Mouse (Mus musculus) heart, embryonic 14.5 days (tissue): ENCODE results near the gene Fam219a. TPM values are rescaled to one million over a fixed set of nuclear protein-coding genes. Genes with fewer than 3 reads are reported as not detected.

Experiments
- ATAC-seq: fragments of 200-750 bp; cut with Nextera tagmentation; 2 replicates; pipeline ENCODE4 v1.8.0; 2017; ENCODE audit warnings: low read depth, moderate TSS enrichment; ENCODE audit not compliant: insufficient number of reproducible peaks, insufficient read depth, low FRiP score
- H3K27ac ChIP-seq, 2 experiments: fragments of 200-500 bp in 1 of 2; fragments of 300-500 bp in 1 of 2; sonication (generic) in 1 of 2; replicated peaks in 1 of 2; 2 replicates each; pipeline ENCODE4 v1.5.1; 2012 to 2014; ENCODE audit warnings: low read depth in 2 of 2, low read length in 2 of 2, control low read depth in 1 of 2, mild to moderate bottlenecking in 1 of 2, mixed read lengths in 1 of 2; ENCODE audit not compliant: control insufficient read depth in 1 of 2, insufficient read depth in 1 of 2
- H3K27me3 ChIP-seq: fragments of 300-500 bp; sonication (generic); 2 replicates; pipeline ENCODE4 v1.6.1; 2014; ENCODE audit warnings: mild to moderate bottlenecking, low read length, control low read depth; ENCODE audit not compliant: control insufficient read depth, insufficient read depth
- H3K36me3 ChIP-seq: fragments of 300-500 bp; sonication (generic); 2 replicates; pipeline ENCODE4 v1.6.1; 2014; ENCODE audit warnings: mild to moderate bottlenecking, control low read depth, low read length, mixed read lengths; ENCODE audit not compliant: control insufficient read depth, insufficient read depth
- H3K4me1 ChIP-seq, 2 experiments: fragments of 200-500 bp in 1 of 2; fragments of 300-500 bp in 1 of 2; sonication (generic) in 1 of 2; 2 replicates each; pipeline ENCODE4 v1.6.1; 2012 to 2014; ENCODE audit warnings: low read length in 2 of 2, control low read depth in 1 of 2, mixed read lengths in 1 of 2; ENCODE audit not compliant: control insufficient read depth in 2 of 2, insufficient read depth in 2 of 2
- H3K4me2 ChIP-seq: fragments of 300-500 bp; sonication (generic); 2 replicates; pipeline ENCODE4 v1.6.1; 2014; ENCODE audit warnings: mild to moderate bottlenecking, low read length
- H3K4me3 ChIP-seq, 2 experiments: fragments of 200-500 bp in 1 of 2; fragments of 300-500 bp in 1 of 2; sonication (generic) in 1 of 2; 2 replicates each; pipeline ENCODE4 v1.5.1; 2012 to 2014; ENCODE audit warnings: low read length in 2 of 2, mild to moderate bottlenecking in 2 of 2, control low read depth in 1 of 2, low read depth in 1 of 2, moderate library complexity in 1 of 2; ENCODE audit not compliant: control insufficient read depth in 1 of 2, insufficient read depth in 1 of 2
- H3K9ac ChIP-seq: fragments of 300-500 bp; sonication (generic); 2 replicates; pipeline ENCODE4 v1.6.1; 2014; ENCODE audit warnings: mild to moderate bottlenecking, low read length
- H3K9me3 ChIP-seq: fragments of 300-500 bp; sonication (generic); 2 replicates; pipeline ENCODE4 v1.6.1; 2016; ENCODE audit warnings: low read length, control low read depth; ENCODE audit not compliant: control insufficient read depth
- WGBS: fragments of 180-500 bp; shearing (Covaris S2); extraction: QIAGEN DNeasy Blood & Tissue Kit; methylation state at CpG from one replicate; pipeline ENCODE4 v1.1.7; 2014; 5-methylcytosine and 5-hydroxymethylcytosine counted together
- polyA plus RNA-seq: library from polyadenylated mRNA; unstranded; fragments of >200 nt; fragmentation: Nextera tagmentation; extraction: Ambion mirVana; gene quantifications from 2 replicates; pipeline ENCODE4 v1.2.1, GENCODE M21; 2014

The Fam219a gene
- polyA plus RNA-seq, 1 experiment from 2014 or later = 2.9 TPM

DNA sequence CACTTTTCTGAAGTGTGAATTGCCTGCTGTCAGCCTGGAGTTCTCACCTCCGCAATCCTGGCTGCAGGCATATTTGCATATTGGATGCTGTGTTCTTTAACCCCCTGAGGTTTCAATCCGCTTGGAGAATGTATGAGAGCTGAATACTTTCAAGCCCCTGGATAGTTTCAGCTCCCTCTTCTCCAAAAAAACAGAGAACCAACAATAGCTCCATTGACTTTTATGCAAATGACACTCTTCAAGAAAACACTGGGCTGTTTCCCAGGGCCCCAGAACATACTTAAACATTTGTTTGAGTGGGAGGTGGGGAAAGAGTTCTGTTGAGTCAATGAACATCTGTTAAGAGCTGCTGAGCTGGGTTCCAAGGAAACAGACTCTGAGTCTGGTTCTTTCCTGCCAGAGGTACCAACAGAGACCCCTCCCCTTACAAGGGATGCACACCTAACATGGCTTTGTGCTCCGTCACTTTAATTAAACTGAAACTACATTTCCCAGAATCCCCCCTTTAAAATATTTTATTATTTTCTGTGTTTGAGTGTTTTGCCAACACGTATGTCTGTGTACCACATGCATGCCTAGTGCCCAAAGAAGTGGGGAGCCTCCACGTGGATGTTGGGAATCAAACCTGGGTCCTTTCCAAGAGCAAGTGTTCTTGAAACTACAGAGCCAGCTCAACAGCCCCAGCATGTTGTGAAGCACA lies 98.5 kb downstream of the Fam219a start:
- WGBS = 47% methylated on average over 5 of the region's 5 CpGs
- Histone ChIP-seq H3K4me1 (0 out of 4 replicates have a peak, but pooled peaks cover 0 to 3% of the 10 kb centered on the region in 2 experiments), H3K27me3 (no peaks in the 10 kb centered on the region), H3K4me2 (no peak overlapping the region), H3K27ac (0 out of 4 replicates have a peak overlapping the region, but pooled peaks of 1 of the 2 experiments have one; percentile 9), H3K36me3 (no peaks in the 10 kb centered on the region), H3K4me3 (no peak overlapping the region), H3K9me3 (no peaks in the 10 kb centered on the region), H3K9ac (no peak overlapping the region)
- ATAC-seq = no peak

DNA sequence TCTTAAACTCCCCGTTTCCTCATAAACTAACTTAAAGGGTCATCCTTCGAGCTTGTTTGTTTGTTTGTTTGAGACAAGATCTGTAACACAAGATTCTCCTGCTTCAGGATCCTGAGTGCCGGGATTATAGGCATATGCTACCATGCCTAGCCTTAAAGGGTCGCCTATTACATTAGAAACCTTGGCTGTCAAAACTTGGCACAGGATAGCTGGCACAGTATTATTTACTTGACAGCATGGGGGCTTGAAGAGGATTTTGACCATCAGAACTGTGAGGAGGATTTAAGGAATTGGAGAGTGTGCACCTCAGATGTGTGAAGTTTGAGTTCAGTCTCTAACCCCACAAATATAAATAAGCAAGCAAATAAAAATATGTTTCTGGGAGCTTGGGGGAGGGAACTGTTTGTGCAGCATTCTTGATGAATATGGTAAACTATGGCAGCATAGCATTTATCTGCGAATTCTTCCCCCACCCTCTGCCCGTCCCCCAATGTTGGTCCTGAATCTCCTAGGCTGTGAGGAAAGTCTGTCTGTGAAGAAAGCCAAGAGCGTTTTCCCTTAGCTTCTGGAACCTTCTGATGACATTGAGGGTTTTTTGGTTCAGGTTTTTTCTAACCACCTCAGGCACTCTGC lies 99.2 kb downstream of the Fam219a start:
- H3K27me3 ChIP-seq = no peaks in the 10 kb centered on the region
- no peak overlapping the region for H3K4me3 ChIP-seq
- no peak for ATAC-seq
- no peak overlapping the region for H3K27ac ChIP-seq
- H3K9ac ChIP-seq = no peak overlapping the region
- 0 out of 4 replicates have a peak, but pooled peaks cover 0 to 3% of the 10 kb centered on the region in 2 experiments for H3K4me1 ChIP-seq
- no peak overlapping the region for H3K4me2 ChIP-seq
- H3K36me3 ChIP-seq = no peaks in the 10 kb centered on the region
- H3K9me3 ChIP-seq = no peaks in the 10 kb centered on the region
- 56% methylated on average over 7 of the region's 7 CpGs for WGBS

DNA sequence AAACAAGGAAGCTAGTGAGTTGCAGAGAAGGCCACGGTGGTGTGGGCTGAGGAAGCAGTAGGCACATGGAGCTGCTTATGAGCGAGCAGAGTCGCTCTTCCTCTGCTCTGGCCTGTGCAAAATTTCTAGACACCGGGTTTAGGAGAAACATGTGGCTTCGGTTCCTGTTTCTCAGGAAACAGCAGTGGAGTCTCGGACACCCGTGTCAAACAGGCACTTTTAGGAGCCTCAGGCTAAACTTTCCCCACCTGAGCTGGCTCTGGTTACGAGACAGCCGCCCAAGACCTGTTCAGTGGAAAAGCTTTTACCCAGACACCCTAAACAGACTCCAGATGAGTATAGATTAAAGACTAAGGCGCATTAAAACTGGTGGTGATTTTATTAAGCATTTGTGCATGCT lies 100.1 kb downstream of the Fam219a start:
- Histone ChIP-seq H3K36me3 (no peaks in the 10 kb centered on the region), H3K27me3 (no peaks in the 10 kb centered on the region), H3K9me3 (no peaks in the 10 kb centered on the region), H3K4me1 (peaks cover 0 to 3% of the 10 kb centered on the region in 2 experiments; a peak in 1 of 4 replicates), H3K4me3 (no peak overlapping the region), H3K4me2 (no peak overlapping the region), H3K9ac (no peak overlapping the region), H3K27ac (no peak overlapping the region)
- no peak for ATAC-seq
- WGBS = 78% methylated on average over 10 of the region's 10 CpGs

DNA sequence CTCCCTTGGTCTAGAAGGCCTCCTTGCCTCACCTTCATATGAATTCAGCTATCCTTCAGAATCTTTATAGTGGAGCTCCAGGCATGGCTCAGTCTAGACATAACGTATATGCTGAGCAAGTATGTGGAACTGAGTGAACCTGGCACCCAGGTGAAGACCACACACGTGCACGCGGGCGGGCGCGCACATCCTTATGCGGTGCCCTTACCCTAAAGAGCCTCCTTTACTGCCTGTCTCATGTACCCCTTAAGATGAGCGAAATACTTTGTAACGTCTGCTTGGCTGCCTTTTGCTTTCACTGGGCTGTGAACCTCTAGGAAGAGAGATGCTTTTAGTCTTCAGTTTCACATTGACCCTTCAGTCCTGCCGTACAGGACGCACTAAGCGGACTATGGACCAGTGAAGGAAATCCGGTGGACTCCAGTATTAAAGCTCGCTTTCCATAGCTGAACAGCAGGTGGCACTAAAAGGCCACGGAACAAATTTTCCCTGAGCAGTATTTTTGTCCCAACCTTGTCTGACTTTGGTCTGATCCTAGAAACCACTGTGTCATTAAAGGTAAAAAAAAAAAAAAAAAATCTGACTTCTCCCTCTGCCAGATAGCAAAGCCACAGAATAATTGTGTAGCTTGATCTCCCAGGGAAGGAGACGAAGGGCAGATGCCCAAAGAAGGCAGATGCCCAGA lies 100.8 kb downstream of the Fam219a start:
- Histone ChIP-seq H3K9me3 (no peaks in the 10 kb centered on the region), H3K9ac (no peak overlapping the region), H3K4me3 (no peak overlapping the region), H3K27ac (no peak overlapping the region), H3K4me2 (no peak overlapping the region), H3K36me3 (no peaks in the 10 kb centered on the region), H3K4me1 (peaks cover 2 to 9% of the 10 kb centered on the region in 2 experiments; a peak in 3 of 4 replicates), H3K27me3 (no peaks in the 10 kb centered on the region)
- no peak for ATAC-seq
- WGBS = 52% methylated on average over 17 of the region's 17 CpGs

Other genes starting within 250 kb of the Fam219a start
- gene Ubap1, start 220.5 kb downstream of the Fam219a start, polyA plus RNA-seq = 48.5 and 52.9 TPM in 2 replicates
- gene Kif24, start 104.7 kb downstream of the Fam219a start, polyA plus RNA-seq = 2.2 and 4.3 TPM in 2 replicates
- 41.3 and 43.9 TPM in 2 replicates for gene Nudt2, start 104.4 kb downstream of the Fam219a start, polyA plus RNA-seq
- gene AI464131, start 66.5 kb downstream of the Fam219a start, polyA plus RNA-seq = 2.8 TPM in 2 replicates
- 0.30 TPM in 1 of 2 replicates, not detected in the other for gene 1110017D15Rik, start 52.2 kb downstream of the Fam219a start, polyA plus RNA-seq
- 1.6 and 1.8 TPM in 2 replicates for gene Dnaic1, start 237 bp upstream of the Fam219a start, polyA plus RNA-seq
- gene Enho, start 70.8 kb upstream of the Fam219a start, polyA plus RNA-seq = 3.9 and 6.3 TPM in 2 replicates
- gene Cntfr, start 127.6 kb upstream of the Fam219a start, polyA plus RNA-seq = 1.2 and 2.8 TPM in 2 replicates
- 120 and 136 TPM in 2 replicates for gene Il11ra1, start 130.5 kb upstream of the Fam219a start, polyA plus RNA-seq
- 47.1 and 48.6 TPM in 2 replicates for gene Rpp25l, start 144.0 kb upstream of the Fam219a start, polyA plus RNA-seq
- 122 and 134 TPM in 2 replicates for gene Dctn3, start 153.6 kb upstream of the Fam219a start, polyA plus RNA-seq
- not detected in 2 replicates for gene Arid3c, start 161.6 kb upstream of the Fam219a start, polyA plus RNA-seq
- 59.6 and 63.7 TPM in 2 replicates for gene Galt, start 185.7 kb upstream of the Fam219a start, polyA plus RNA-seq
- 56.8 and 57.0 TPM in 2 replicates for gene Sigmar1, start 186.6 kb upstream of the Fam219a start, polyA plus RNA-seq
- gene Ccl27a, start 204.7 kb upstream of the Fam219a start, polyA plus RNA-seq = 49.2 and 55.5 TPM in 2 replicates